Mouse (Mus musculus): ENCODE measurements around the gene Pnpla3. TPM values are rescaled to one million over a fixed set of nuclear protein-coding genes. Genes with fewer than 3 reads are reported as not detected.
A peak's percentile ranks its signal among the peaks of the same experiment; 100 is the strongest.

The Pnpla3 gene
- polyA plus RNA-seq, 1 experiment from 2014 or later: 3.9 TPM

DNA sequence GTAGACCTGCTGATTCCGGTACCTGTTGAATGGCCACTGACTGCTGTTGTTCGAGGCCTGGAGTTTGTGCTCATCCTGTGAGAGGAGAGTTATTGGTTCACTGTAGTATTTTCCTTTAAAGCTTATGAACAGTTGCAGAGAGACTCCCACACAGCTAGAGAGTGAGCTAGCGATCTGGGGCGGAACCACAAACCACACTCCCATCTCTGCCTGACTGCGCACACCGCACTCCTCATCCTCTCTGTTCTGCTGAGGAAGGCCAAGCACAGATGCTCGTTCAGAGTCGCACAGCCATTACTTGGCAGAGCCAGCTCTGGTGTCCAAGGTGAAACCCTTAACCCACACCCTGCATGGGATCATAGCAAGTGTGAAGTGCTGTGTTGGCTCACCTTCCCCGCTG is 11.1 kb downstream of the Pnpla3 start:
- no peak overlapping the region for H3K4me2 ChIP-seq (replicated peaks)
- peaks cover 14% of the 10 kb centered on the region for H3K4me1 ChIP-seq
- H3K9ac ChIP-seq: no peak overlapping the region
- no peak overlapping the region for H3K27ac ChIP-seq (replicated peaks)
- no peak overlapping the region for H3K4me3 ChIP-seq (replicated peaks)
- WGBS: 92% methylated on average over 9 of the region's 9 CpGs
- H3K27me3 ChIP-seq: no peaks in the 10 kb centered on the region
- H3K9me3 ChIP-seq (replicated peaks): no peaks in the 10 kb centered on the region
- H3K36me3 ChIP-seq: no peaks in the 10 kb centered on the region
- ATAC-seq (ENCODE audit: insufficient number of reproducible peaks, low FRiP score, low TSS enrichment, low read depth): no peak

DNA sequence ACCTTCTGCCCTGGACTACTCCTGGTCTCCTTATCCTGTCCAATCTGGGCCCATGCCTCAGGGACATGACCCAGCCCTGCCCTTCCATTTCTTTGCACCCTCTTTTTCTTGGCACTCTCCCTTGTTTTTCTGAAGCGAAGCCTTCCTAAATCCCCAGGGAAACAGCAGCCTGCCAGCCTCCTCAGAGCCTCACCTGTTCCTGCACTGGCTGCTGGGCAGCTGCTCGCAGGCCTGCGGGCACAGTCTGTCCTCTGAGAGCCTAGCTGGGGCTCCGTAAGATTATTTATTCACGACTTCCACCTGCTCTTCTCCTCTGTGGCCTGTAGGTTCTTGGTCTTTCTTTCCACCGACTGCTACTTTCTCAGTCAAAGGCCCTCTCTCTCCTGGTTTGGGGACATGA is 14.4 kb downstream of the Pnpla3 start:
- no peak overlapping the region for H3K9ac ChIP-seq
- 50% methylated on average over 6 of the region's 6 CpGs for WGBS
- no peaks in the 10 kb centered on the region for H3K36me3 ChIP-seq
- H3K4me2 ChIP-seq (replicated peaks): no peak overlapping the region
- no peaks in the 10 kb centered on the region for H3K27me3 ChIP-seq
- H3K9me3 ChIP-seq (replicated peaks): no peaks in the 10 kb centered on the region
- peaks cover 19% of the 10 kb centered on the region for H3K4me1 ChIP-seq
- ATAC-seq (ENCODE audit: insufficient number of reproducible peaks, low FRiP score, low TSS enrichment, low read depth): peak; percentile 55; the same call in 1 of the 2 replicates
- H3K27ac ChIP-seq (replicated peaks): no peak overlapping the region
- H3K4me3 ChIP-seq (replicated peaks): no peak overlapping the region

DNA sequence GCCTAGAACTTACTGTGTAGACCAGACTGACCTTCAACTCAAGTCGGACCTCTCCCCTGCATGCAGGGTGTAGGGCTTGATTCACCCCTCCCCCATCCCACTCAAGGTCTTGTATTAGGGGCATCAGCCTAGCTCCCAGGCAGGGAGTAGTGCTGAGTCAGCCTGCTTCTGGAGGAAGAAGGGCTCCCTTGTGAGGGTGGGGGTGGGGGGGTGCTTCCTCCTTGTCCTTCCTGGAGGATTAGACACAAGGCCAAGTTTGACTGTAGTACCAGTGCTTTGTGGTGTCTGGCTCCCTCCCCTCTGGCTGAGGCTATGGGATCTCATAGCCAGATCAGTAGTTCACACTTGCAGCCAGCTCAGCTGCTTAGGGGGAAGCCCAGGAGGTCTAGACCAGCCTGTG is 16.3 kb downstream of the Pnpla3 start:
- Histone ChIP-seq H3K4me3 (replicated peaks) (no peak overlapping the region), H3K4me2 (replicated peaks) (no peak overlapping the region), H3K9me3 (replicated peaks) (no peaks in the 10 kb centered on the region), H3K9ac (no peak overlapping the region), H3K4me1 (peaks cover 19% of the 10 kb centered on the region), H3K36me3 (no peaks in the 10 kb centered on the region), H3K27me3 (no peaks in the 10 kb centered on the region), H3K27ac (replicated peaks) (no peak overlapping the region)
- 43% methylated on average over 1 of the region's 1 CpGs for WGBS
- no peak for ATAC-seq (ENCODE audit: insufficient number of reproducible peaks, low FRiP score, low TSS enrichment, low read depth)

GRCm38 (mm10) chr15:84186196-84186595 is 18.6 kb downstream of the Pnpla3 start:
- Histone ChIP-seq H3K36me3 (no peaks in the 10 kb centered on the region), H3K4me1 (peaks cover 19% of the 10 kb centered on the region), H3K4me3 (replicated peaks) (no peak overlapping the region), H3K27me3 (no peaks in the 10 kb centered on the region), H3K9me3 (replicated peaks) (no peaks in the 10 kb centered on the region), H3K9ac (no peak overlapping the region), H3K27ac (replicated peaks) (no peak overlapping the region), H3K4me2 (replicated peaks) (no peak overlapping the region)
- ATAC-seq (ENCODE audit: insufficient number of reproducible peaks, low FRiP score, low TSS enrichment, low read depth): no peak
- 64% methylated on average over 4 of the region's 4 CpGs for WGBS

DNA sequence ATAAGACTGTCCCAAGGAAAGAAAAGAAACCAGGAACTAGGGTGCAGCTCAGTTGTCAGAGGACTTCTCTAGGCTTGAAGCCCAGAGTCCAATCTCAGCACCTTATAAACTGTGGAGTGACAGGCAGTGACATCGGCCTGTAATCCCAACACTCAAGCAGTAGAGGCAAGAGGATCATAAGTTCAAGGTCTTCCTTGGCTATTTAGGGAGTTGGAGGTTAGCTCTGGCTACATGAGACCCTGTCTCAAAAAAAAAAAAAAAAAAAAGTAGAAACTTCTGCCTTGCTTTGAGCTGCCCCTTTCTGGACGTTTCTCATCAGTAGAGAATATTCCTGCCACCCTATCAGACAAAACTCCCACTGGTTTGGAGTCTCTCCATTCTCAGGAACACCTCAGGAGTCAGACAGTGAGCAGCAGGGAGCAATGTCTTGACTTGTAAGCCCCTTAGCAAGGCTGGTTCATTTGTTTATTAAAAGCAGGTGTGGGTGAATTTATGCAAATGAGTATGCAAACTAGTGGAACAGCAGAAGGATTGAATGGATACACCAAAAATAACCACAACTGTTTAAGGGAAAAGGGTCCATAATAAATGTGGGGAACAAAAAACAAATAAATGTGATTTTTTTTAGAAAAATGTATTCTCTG is 21.4 kb downstream of the Pnpla3 start:
- Histone ChIP-seq H3K4me2 (replicated peaks) (no peak overlapping the region), H3K4me3 (replicated peaks) (no peak overlapping the region), H3K27me3 (no peaks in the 10 kb centered on the region), H3K27ac (replicated peaks) (no peak overlapping the region), H3K36me3 (no peaks in the 10 kb centered on the region), H3K9ac (no peak overlapping the region), H3K9me3 (replicated peaks) (no peaks in the 10 kb centered on the region), H3K4me1 (peaks cover 17% of the 10 kb centered on the region)
- WGBS: 63% methylated on average over 2 of the region's 2 CpGs
- ATAC-seq (ENCODE audit: insufficient number of reproducible peaks, low FRiP score, low TSS enrichment, low read depth): no peak

- no peak for ATAC-seq (ENCODE audit: insufficient number of reproducible peaks, low FRiP score, low TSS enrichment, low read depth)
- WGBS: 43% methylated on average over 3 of the region's 3 CpGs
These were observed 22.2 kb downstream of the Pnpla3 start for GRCm38 (mm10) chr15:84189881-84190280.

DNA sequence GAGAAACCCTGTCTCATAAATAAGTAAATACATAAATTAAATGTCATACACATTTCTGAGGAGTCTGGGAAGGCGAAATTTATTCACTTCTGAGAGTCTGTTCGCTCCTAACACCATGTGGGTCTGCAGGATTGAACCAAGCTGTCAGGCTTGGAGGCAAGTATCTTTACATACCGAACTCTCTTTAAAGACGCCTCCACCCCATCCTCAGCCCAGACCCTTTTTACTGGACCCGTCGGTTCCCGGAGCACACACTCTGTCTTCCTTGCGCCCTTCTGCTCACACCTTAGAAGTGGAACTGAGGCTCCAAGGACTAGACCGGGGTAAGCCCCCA is 24.1 kb downstream of the Pnpla3 start:
- Histone ChIP-seq H3K4me3 (replicated peaks) (peak overlapping the region; percentile 95), H3K27me3 (no peaks in the 10 kb centered on the region), H3K4me2 (replicated peaks) (peak overlapping the region; percentile 62), H3K4me1 (peaks cover 14% of the 10 kb centered on the region), H3K9me3 (replicated peaks) (no peaks in the 10 kb centered on the region), H3K36me3 (peaks cover 11% of the 10 kb centered on the region), H3K9ac (peak overlapping the region; percentile 77), H3K27ac (replicated peaks) (peak overlapping the region; percentile 95)
- 0 out of 2 replicates have a peak, but pooled peaks have one; percentile 3 for ATAC-seq (ENCODE audit: insufficient number of reproducible peaks, low FRiP score, low TSS enrichment, low read depth)
- 1% methylated on average over 9 of the region's 9 CpGs for WGBS

More at GRCm38 (mm10) chr15:84189881-84190280, 22.2 kb downstream of the Pnpla3 start:
- no peak overlapping the region; the same call in 1 of the 2 replicates for H3K27ac ChIP-seq (replicated peaks)
- H3K27me3 ChIP-seq: no peaks in the 10 kb centered on the region
- no peaks in the 10 kb centered on the region for H3K36me3 ChIP-seq
- H3K4me2 ChIP-seq (replicated peaks): no peak overlapping the region
- H3K4me1 ChIP-seq: peaks cover 14% of the 10 kb centered on the region
- no peaks in the 10 kb centered on the region for H3K9me3 ChIP-seq (replicated peaks)
- no peak overlapping the region for H3K4me3 ChIP-seq (replicated peaks)
- no peak overlapping the region for H3K9ac ChIP-seq

DNA sequence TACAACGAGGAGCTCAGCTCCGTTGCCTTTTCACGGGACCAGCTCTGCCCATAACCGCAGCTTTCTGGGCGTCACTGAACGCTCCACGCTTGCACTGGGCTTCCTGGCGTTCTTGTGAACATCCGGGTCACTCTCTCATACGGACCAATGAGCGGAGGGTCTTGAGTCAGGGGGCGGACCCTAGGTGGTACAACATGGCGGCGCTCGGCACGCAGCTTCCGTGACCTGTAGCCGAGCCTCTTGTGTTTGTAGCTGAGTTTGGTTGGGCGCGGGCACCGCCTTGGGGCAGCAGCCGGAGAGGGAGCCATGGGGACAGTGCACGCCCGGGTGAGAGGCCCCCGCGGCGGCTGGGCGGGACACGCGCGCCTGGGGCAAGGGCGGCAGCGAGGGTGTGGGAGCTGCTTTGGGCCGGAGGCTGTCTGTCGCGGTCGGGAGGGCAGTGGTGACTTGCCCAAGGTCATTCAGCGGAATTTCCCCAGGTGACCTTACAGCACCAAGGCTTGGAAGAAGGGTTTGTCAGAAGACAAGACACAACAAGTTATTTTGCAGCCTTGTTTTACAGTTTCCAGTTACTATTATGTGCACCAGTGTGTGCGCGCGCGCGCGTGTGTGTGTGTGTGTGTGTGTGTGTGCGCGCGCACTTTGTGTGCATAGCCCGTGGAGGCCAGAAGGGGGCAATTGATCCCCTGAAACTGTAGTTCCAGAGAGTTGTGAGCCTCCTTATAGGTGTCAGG is 24.6 kb downstream of the Pnpla3 start, which contains the start of gene Samm50:
Gene Samm50, plus strand, starts transcription at position 184 of the 734 bp plus-strand sequence.
- Histone ChIP-seq H3K27ac (replicated peaks) (peak within 1 kb of the TSS; percentile 95), H3K9ac (peak within 1 kb of the TSS; percentile 77), H3K4me1 (peaks cover 14% of the 10 kb centered on the region), H3K4me3 (replicated peaks) (peak within 1 kb of the TSS; percentile 95), H3K4me2 (replicated peaks) (peak within 1 kb of the TSS; percentile 62), H3K9me3 (replicated peaks) (no peaks in the 10 kb centered on the region), H3K36me3 (peaks cover 16% of the 10 kb centered on the region), H3K27me3 (no peaks in the 10 kb centered on the region)
- ATAC-seq (ENCODE audit: insufficient number of reproducible peaks, low FRiP score, low TSS enrichment, low read depth): peak; percentile 98
- 4% methylated on average over 48 of the region's 48 CpGs for WGBS

- no peak for ATAC-seq (ENCODE audit: insufficient number of reproducible peaks, low FRiP score, low TSS enrichment, low read depth)
- Histone ChIP-seq H3K36me3 (peaks cover 60% of the 10 kb centered on the region), H3K9me3 (replicated peaks) (no peaks in the 10 kb centered on the region), H3K4me3 (replicated peaks) (no peak overlapping the region), H3K27ac (replicated peaks) (no peak overlapping the region), H3K9ac (no peak overlapping the region), H3K4me1 (peaks cover 11% of the 10 kb centered on the region), H3K27me3 (no peaks in the 10 kb centered on the region), H3K4me2 (replicated peaks) (no peak overlapping the region)
- WGBS: 77% methylated on average over 8 of the region's 8 CpGs
These were observed 29.0 kb downstream of the Pnpla3 start for GRCm38 (mm10) chr15:84196486-84197165.

- Histone ChIP-seq H3K4me2 (replicated peaks) (no peak overlapping the region), H3K27ac (replicated peaks) (no peak overlapping the region), H3K4me1 (peaks cover 7% of the 10 kb centered on the region), H3K36me3 (peaks cover 89% of the 10 kb centered on the region), H3K4me3 (replicated peaks) (no peak overlapping the region), H3K9ac (no peak overlapping the region), H3K27me3 (no peaks in the 10 kb centered on the region), H3K9me3 (replicated peaks) (no peaks in the 10 kb centered on the region)
- 96% methylated on average over 4 of the region's 4 CpGs for WGBS
- no peak for ATAC-seq (ENCODE audit: insufficient number of reproducible peaks, low FRiP score, low TSS enrichment, low read depth)
These were observed 39.7 kb downstream of the Pnpla3 start for GRCm38 (mm10) chr15:84207327-84207726.

Measured in embryonic facial prominence, embryonic 15.5 days (tissue).